Mouse (Mus musculus) embryonic facial prominence, embryonic 10.5 days (tissue): ENCODE measurements around the gene Tbc1d9b. TPM values are rescaled to one million over a fixed set of nuclear protein-coding genes. Genes with fewer than 3 reads are reported as not detected.
A peak's percentile ranks its signal among the peaks of the same experiment; 100 is the strongest.
"Not testable (repeated sequence)": the region's sequence is repeated elsewhere in the genome, so short reads cannot be mapped to it uniquely, and the experiment has no call there.

Source experiments
- DNase-seq: peaks from one replicate; pipeline ENCODE4 v3.0.0-alpha.2; 2017; ENCODE audit warnings: low spot score
- H3K27ac ChIP-seq: fragments of 300-500 bp; sonication (generic); replicated peaks from 2 replicates; pipeline ENCODE4 v1.5.1; 2016; ENCODE audit warnings: mild to moderate bottlenecking
- H3K27me3 ChIP-seq: fragments of 300-500 bp; sonication (generic); replicated peaks from 2 replicates; pipeline ENCODE4 v1.6.1; 2016; ENCODE audit warnings: low read depth, mild to moderate bottlenecking; ENCODE audit not compliant: poor library complexity, severe bottlenecking
- H3K36me3 ChIP-seq: fragments of 300-500 bp; sonication (generic); replicated peaks from 2 replicates; pipeline ENCODE4 v1.6.1; 2016; ENCODE audit warnings: mild to moderate bottlenecking, moderate library complexity
- H3K4me1 ChIP-seq: fragments of 300-500 bp; sonication (generic); 2 replicates; pipeline ENCODE4 v1.6.1; 2016
- H3K4me3 ChIP-seq: fragments of 300-500 bp; sonication (generic); 2 replicates; pipeline ENCODE4 v1.5.1; 2016; ENCODE audit warnings: mild to moderate bottlenecking, moderate library complexity
- H3K9me3 ChIP-seq: fragments of 300-500 bp; sonication (generic); 2 replicates; pipeline ENCODE4 v1.6.1; 2016; ENCODE audit warnings: mild to moderate bottlenecking
- WGBS: fragments of 180-500 bp; shearing (Covaris S2); methylation state at CpG from one replicate; pipeline ENCODE4 v1.1.7; 2016; 5-methylcytosine and 5-hydroxymethylcytosine counted together
- polyA plus RNA-seq: library from polyadenylated mRNA; unstranded; fragments of >200 nt; fragmentation: Nextera tagmentation; extraction: Ambion mirVana; gene quantifications from 2 replicates; pipeline ENCODE4 v1.2.1, GENCODE M21; 2016

Tbc1d9b gene
- polyA plus RNA-seq, 1 experiment from 2014 or later, result 36.9 TPM

DNA sequence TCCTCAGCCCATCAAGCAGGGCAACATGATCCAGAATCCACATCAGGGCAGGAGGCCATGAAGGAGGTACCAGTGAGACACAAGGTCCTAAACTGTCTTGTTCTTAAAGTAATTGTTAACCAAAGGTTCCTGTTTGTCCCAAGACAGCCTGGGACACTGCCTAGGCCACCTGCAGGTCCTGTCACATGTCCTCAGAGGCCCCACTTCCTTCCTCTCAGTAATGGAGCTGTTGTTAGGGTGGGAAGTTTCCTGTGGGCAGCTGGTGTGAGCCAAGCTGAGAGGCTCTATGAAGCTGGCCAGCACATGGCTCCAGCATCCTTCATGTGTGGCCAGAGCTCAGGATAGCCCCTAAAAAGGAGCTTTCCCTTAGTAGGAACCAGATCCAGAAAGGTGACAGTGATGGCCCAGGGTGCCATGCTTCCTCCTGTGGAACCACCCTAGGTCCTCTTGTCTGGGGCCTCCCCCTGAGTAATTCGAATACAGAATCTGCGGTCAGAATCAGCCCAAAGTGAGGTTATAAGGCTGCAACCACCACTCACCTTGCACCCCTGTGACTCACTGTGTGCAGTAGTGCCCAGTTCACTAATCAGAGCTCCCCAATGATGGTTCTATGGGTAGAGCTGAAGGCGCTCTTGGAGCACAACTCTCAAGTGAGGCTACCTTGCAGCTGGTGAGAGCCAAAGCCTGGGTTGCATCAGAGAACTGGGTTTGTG is 31.3 kb downstream of the Tbc1d9b start:
- no peak for DNase-seq
- Histone ChIP-seq H3K4me1 (no peaks in the 10 kb centered on the region; the same call in 1 of the 2 replicates), H3K9me3 (no peaks in the 10 kb centered on the region), H3K4me3 (no peak overlapping the region), H3K27me3 (no peaks in the 10 kb centered on the region), H3K27ac (no peak overlapping the region), H3K36me3 (peaks cover 82% of the 10 kb centered on the region)
- WGBS, result 95% methylated on average over 3 of the region's 3 CpGs

DNA sequence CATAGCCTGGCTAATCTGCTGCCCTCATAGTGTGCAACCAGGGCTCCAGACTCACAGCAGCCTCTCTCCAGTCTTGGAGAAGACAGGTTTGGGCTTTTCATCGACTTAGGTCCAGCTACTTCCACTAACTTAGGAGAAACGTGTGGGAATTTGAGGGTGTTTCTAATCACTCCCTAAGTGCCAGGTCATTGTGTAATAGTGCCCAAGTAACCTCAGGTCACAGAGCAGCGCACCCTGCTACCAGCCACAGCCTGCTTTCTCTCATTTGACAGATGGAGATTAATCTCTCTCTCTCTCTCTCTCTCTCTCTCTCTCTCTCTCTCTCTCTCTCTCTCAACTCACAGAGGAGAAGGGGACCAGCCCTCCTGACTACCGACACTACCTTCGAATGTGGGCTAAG is 37.2 kb downstream of the Tbc1d9b start:
- peaks cover 69% of the 10 kb centered on the region for H3K36me3 ChIP-seq

DNA sequence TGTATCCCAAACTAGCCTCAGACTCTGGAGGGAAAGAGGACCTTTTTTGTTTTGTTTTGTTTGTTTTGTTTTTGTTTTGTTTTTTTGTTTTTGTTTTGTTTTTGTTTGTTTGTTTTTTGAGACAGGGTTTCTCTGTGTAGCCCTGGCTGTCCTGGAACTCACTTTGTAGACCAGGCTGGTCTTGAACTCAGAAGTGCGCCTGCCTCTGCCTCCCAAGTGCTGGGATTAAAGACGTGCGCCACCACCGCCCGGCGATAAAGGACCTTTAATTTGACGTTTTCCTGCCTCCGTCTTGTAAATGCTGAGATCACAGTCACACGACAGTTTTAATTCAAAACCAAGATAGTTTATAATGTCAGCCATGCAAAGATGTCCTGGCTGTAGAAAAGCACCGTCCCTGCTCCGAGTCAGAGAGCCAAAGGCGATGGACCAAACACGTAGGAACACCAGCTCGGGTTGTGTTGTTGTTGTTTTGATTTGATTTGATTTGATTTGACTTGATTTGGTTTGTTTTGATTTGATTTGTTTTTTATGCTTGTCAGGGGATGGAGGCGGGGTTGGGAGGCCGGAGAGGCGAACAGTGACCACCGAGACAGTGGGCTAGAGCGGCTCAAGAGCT is 43.0 kb downstream of the Tbc1d9b start, which contains the start of gene Mrnip:
TSS of gene Mrnip (plus strand) at position 334 of the 619 bp plus-strand sequence.
- not testable (repeated sequence) for H3K4me1 ChIP-seq, DNase-seq, H3K9me3 ChIP-seq, H3K27me3 ChIP-seq
- Histone ChIP-seq H3K27ac (peak within 1 kb of the TSS; percentile 89), H3K4me3 (peak within 1 kb of the TSS; percentile 89), H3K36me3 (peaks cover 46% of the 10 kb centered on the region)
- 5% methylated on average over 19 of the region's 19 CpGs for WGBS

More for the DNA sequence above, 37.2 kb downstream of the Tbc1d9b start:
- Histone ChIP-seq H3K9me3 (no peaks in the 10 kb centered on the region), H3K27me3 (no peaks in the 10 kb centered on the region), H3K4me3 (no peak overlapping the region), H3K27ac (no peak overlapping the region), H3K4me1 (no peaks in the 10 kb centered on the region)
- DNase-seq, result no peak
- WGBS, result 90% methylated on average over 5 of the region's 5 CpGs

DNA sequence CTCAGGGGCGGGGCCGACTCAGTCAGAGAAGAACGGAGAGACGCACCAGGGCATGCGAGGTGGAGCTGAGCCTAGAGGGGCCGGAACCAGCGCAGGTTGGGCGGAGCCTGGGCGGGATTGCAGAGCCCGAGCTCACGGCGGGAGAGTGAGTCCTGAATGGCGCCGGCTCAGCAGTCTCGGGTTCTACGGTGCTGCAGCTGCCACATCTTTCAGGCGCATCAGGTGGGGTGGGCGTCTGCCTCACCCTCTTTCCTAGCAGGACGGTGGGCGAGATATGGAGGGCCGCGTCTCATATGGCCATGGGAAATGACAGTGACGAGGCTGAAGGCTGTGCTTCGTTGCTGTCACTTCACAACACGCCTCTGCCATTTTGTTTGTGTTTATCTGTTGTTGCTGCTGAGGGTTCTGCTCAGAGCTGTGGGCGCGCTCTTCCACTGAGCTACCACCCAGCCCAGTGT is 43.6 kb downstream of the Tbc1d9b start:
- DNase-seq, result peak; percentile 98
- H3K4me1 ChIP-seq, result peaks cover 9% of the 10 kb centered on the region
- no peaks in the 10 kb centered on the region for H3K27me3 ChIP-seq
- no peaks in the 10 kb centered on the region for H3K9me3 ChIP-seq
- H3K4me3 ChIP-seq, result peak overlapping the region; percentile 89
- peaks cover 40% of the 10 kb centered on the region for H3K36me3 ChIP-seq
- peak overlapping the region; percentile 89 for H3K27ac ChIP-seq
- under 1% methylated on average over 27 of the region's 27 CpGs for WGBS

DNA sequence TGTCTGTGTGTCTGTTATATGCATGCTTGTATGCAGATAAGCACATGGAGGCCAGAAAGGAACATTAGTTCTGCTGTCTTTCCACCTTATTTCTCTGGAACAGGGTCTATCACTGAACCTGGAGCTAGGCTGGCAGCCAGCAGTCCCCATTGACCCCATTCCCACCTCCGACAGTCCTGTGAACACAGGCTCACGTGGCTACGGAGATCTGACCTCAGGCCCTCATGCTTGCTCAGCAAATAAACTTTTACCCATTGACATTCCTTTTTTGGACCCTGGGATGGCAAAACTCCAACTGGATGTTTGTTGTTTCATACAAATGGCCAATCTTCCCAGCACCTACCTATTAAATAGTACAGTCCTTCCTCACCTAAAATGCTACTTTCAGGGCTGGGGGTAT is 45.2 kb downstream of the Tbc1d9b start:
- Histone ChIP-seq H3K4me1 (peaks cover 9% of the 10 kb centered on the region), H3K27me3 (no peaks in the 10 kb centered on the region), H3K9me3 (no peaks in the 10 kb centered on the region), H3K36me3 (peaks cover 28% of the 10 kb centered on the region), H3K27ac (no peak overlapping the region), H3K4me3 (no peak overlapping the region)
- 88% methylated on average over 3 of the region's 3 CpGs for WGBS
- DNase-seq, result no peak

DNA sequence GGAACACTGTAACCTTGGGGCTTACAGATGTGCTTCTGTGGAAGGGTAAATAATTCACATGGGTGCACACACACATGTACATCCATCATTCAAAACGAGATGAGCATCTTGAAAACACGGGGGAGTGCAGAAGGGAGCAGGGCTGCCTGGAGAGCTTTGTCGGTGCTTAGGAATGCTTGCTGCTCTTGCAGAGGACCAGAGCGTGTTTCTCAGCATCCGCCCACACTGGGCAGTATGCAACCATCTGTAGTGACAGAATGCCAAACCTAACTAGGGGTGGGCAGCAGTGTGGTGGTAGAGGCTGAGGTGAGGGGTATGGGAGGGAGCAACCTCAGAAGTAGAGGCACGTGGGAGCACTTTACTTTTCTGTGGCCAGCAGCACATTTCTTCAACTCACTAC is 45.9 kb downstream of the Tbc1d9b start:
- Histone ChIP-seq H3K4me3 (no peak overlapping the region), H3K9me3 (no peaks in the 10 kb centered on the region), H3K27me3 (no peaks in the 10 kb centered on the region), H3K36me3 (peaks cover 21% of the 10 kb centered on the region), H3K27ac (no peak overlapping the region), H3K4me1 (peaks cover 9% of the 10 kb centered on the region)
- 81% methylated on average over 6 of the region's 6 CpGs for WGBS
- no peak for DNase-seq

DNA sequence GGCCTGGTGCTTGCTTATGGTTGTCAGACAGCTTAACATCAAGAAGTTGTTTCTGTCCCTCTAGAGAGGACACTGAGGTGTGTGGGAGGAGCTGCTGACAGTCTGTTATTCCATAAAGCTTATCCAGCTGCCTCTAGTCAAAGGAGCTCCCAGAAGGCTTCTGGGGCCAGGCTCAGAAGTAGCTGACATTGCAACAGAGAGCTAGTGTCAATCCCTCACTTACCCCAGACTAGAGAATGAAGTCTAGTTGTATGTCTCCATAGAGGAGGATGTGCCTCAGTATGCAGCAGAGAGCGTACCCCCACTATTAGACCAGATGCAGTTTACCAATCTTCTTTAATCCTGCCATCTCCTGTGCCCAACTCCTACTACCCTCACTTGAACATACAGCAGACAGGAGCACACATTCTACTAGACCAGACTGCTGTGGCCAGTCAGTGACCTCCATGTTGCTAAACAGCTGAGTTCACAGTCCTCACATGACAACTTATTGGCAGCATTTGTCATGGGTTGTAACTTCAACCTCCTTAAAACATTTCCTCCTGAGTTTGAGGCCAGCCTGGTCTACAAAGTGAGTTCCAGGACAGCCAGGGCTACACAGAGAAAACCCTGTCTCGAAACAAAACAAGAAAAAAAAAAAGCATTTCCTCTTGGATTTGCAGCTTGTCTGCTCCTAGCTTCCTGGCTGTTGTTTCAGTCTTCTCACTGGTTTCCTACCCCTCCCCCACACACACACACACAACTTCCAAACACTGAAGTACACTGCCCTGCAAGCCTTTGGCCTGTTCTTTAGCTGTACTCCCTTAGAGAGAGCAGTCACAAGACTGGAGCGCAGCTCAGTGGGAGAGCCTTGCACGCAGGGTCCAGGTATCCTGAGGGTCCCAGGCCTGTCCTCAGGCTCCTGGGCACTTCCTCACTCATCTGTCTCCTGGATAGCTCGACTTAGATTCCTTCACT is 47.6 kb downstream of the Tbc1d9b start:
- Histone ChIP-seq H3K27me3 (no peaks in the 10 kb centered on the region), H3K9me3 (no peaks in the 10 kb centered on the region), H3K4me1 (peaks cover 9% of the 10 kb centered on the region), H3K36me3 (peaks cover 33% of the 10 kb centered on the region), H3K27ac (no peak overlapping the region), H3K4me3 (no peak overlapping the region)
- WGBS, result 73% methylated on average over 5 of the region's 5 CpGs
- no peak for DNase-seq

DNA sequence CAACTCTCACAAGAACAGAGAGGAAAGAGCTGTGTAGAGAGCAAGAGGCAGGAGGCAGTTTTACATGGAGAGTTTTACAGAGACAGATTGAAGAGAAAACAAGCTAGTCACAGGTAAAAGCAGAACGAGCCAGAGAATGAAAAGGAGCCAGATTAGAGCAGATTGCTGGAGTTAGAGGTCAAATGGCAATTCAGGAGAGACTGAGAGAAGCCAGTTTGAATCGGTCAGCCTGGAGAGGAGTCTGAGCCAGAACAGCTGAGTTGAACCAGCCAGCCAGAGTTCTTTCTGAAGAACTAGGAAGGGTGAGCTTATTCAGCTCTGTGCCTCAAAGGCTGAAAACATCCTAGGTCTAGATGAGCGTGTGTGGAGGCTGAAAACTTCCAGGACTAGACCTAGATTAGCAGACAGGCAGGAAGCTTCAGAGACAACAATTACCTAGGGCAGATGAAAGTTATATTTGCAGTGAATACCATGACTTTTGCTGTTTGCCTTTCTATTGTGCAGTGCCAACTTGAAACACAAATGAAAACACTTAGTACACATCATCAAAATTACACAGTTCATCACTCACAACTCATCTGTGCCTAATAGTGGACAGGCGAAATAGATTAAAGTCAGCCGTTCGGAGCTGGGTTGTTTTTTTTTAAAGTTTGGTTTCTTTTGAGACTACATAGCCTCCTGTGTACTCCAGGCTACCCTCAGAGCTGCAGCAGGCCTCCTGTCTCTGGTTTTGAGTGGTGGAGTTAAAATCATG is 49.5 kb downstream of the Tbc1d9b start:
- H3K4me3 ChIP-seq, result no peak overlapping the region
- DNase-seq, result no peak
- no peaks in the 10 kb centered on the region for H3K27me3 ChIP-seq
- peaks cover under 1% of the 10 kb centered on the region; the same call in 1 of the 2 replicates for H3K4me1 ChIP-seq
- H3K9me3 ChIP-seq, result no peaks in the 10 kb centered on the region
- peaks cover 41% of the 10 kb centered on the region for H3K36me3 ChIP-seq
- WGBS, result 75% methylated on average over 6 of the region's 6 CpGs
- no peak overlapping the region for H3K27ac ChIP-seq

DNA sequence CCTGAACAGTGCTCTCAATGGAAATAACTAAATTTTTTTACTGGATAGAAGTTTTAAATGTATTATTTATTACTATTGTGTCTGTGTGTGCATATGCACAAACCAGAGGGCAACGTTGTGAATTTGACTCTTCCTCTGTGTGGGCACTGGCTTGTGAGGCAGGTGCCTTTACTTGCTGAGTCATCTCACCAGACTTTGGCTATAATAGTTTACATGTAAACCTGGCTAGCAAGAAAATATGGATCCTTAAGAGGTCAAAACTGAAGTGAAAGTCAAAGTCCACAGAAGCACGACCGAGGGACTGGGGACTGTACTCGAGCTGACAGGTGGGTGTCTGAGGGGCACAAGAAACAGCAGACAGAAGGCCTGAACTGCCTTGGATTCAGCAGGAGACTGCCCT is 51.5 kb downstream of the Tbc1d9b start:
- 92% methylated on average over 4 of the region's 4 CpGs for WGBS
- H3K27ac ChIP-seq, result no peak overlapping the region
- no peaks in the 10 kb centered on the region for H3K9me3 ChIP-seq
- peaks cover 36% of the 10 kb centered on the region for H3K36me3 ChIP-seq
- no peaks in the 10 kb centered on the region for H3K4me1 ChIP-seq
- H3K27me3 ChIP-seq, result no peaks in the 10 kb centered on the region
- DNase-seq, result no peak
- no peak overlapping the region for H3K4me3 ChIP-seq

DNA sequence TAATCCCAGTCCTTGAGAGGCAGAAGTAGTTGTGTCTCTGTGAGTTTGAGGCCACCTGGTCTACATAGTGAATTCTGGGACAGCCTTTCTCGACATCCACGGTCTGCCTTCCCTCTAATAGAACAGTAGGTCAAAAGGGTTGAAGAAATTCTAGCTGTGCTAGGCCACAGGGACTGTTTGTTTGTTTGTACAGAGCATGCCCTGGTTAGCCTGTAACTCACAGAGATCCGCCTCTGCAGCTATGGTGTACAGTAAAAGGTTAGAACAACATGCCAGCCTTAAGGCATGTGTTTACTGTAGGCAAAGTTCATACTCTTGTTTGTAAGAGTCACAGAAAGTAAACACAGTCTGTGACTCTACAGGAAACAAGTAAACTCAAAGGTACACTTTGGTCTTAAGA is 53.6 kb downstream of the Tbc1d9b start:
- DNase-seq, result no peak
- H3K4me3 ChIP-seq, result no peak overlapping the region
- no peaks in the 10 kb centered on the region for H3K27me3 ChIP-seq
- H3K4me1 ChIP-seq, result no peaks in the 10 kb centered on the region
- H3K36me3 ChIP-seq, result peaks cover 32% of the 10 kb centered on the region
- H3K27ac ChIP-seq, result no peak overlapping the region
- H3K9me3 ChIP-seq, result no peaks in the 10 kb centered on the region
- 81% methylated on average over 3 of the region's 3 CpGs for WGBS

DNA sequence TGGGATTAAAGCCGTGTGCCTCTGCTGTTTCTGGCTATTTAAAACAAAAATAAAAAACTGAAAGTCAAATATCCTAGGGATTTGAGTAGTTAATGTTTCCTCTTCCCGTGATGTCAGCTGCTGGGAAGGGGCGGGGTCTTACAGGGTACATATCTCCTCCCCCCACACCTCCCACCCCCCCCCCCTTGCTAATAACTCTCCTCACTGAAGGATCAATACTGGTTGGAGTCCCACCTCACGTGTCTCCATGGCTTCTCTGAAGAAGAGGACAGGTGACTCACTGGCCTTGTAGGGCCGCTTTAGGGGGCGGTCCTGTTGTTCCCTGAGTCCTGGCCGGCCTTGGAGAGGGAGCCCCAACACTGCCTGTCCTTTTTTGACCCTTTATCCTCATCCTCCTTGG is 57.5 kb downstream of the Tbc1d9b start:
- H3K27me3 ChIP-seq, result no peaks in the 10 kb centered on the region
- H3K27ac ChIP-seq, result no peak overlapping the region
- no peaks in the 10 kb centered on the region for H3K9me3 ChIP-seq
- DNase-seq, result no peak
- H3K4me1 ChIP-seq, result no peaks in the 10 kb centered on the region
- peaks cover 25% of the 10 kb centered on the region; the same call in 1 of the 2 replicates for H3K36me3 ChIP-seq
- WGBS, result 79% methylated on average over 7 of the region's 7 CpGs
- H3K4me3 ChIP-seq, result no peak overlapping the region

DNA sequence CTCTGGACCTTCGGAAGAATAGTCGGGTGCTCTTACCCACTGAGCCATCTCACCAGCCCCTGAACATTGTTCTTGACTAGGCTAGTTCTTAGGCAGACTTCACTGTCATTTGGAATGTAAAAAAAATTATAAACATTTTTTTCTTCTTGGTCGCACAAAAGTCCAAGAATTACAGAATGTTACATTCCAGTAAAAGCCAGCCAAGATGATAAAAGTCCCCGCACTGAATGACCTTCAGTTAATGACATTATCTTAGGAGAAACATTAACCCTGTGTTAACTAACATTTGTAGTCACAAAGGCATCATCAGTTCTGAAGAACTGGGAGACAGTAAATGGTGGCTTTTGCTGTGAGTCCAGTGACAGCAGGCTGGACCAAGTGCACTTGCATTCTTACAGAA is 59.2 kb downstream of the Tbc1d9b start:
- 87% methylated on average over 4 of the region's 4 CpGs for WGBS
- peaks cover 32% of the 10 kb centered on the region for H3K36me3 ChIP-seq
- DNase-seq, result no peak
- H3K4me1 ChIP-seq, result no peaks in the 10 kb centered on the region
- no peaks in the 10 kb centered on the region for H3K9me3 ChIP-seq
- no peak overlapping the region for H3K4me3 ChIP-seq
- no peak overlapping the region for H3K27ac ChIP-seq
- no peaks in the 10 kb centered on the region for H3K27me3 ChIP-seq
